11 mouse cellular contexts compared by ENCODE assay signal in the genomic region with DNA sequence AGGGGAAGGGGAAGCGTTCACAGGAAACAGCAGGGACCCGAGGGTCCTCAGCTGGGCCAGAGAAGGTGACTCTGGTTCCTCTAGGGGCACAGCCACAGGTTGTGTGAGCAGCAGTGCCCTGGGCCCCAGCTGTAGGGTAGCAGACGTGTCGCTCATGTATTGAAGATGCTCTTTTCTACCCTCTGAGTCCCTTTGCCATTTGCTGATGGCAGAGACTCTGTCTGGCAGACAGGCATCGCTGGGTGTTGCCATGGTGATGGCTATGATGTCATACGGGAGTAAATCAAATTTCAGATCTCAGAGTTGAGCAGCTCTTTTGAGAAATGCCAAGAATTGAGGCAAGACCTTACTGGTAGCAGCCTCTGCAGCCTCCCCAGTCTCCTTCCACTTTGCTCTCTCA. TPM values are rescaled to one million over a fixed set of nuclear protein-coding genes. Genes with fewer than 3 reads are reported as not detected.
A peak's percentile ranks its signal among the peaks of the same experiment; 100 is the strongest.
DNase-seq lines count a peak whose midpoint lies in the region.
"Had no signal": no experiment of that assay in that cellular context is flagged by ENCODE, and none has a peak within 500 bp of the region (broad histone marks: within the 10 kb centered on the region; RNA-seq: fewer than 3 reads in every experiment).

No protein-coding gene starts in this region.

- WGBS in embryonic facial prominence, embryonic 10.5 days: 46% methylated on average over 6 of the region's 6 CpGs

- H3K27ac ChIP-seq in embryonic facial prominence, embryonic 10.5 days (replicated peaks): no peak overlapping the region
- H3K27ac ChIP-seq: embryonic facial prominence, embryonic 13.5 days; heart, embryonic 15.5 days had no signal

- peak; percentile 57 for DNase-seq in embryo, embryonic 10 days (ENCODE audit: low spot score)
- DNase-seq in embryo, embryonic 9.5 days (ENCODE audit: extremely low spot score): no peak
- DNase-seq in MN1 (ENCODE audit: low spot score) (peak; percentile 89), adipocyte (ENCODE audit: low spot score) (no peak)
- peak; percentile 30 for DNase-seq in embryonic facial prominence, embryonic 10.5 days (ENCODE audit: low spot score)
- peak; percentile 52 for DNase-seq in mesoderm, embryonic 11.5 days (ENCODE audit: low read depth, low spot score)
- no peak for DNase-seq in spleen, postnatal 14 days (ENCODE audit: low spot score in 2 of 2)
- no peak for DNase-seq in spleen, postnatal 4 days (ENCODE audit: low spot score in 2 of 2)
- DNase-seq: kidney, adult 9 months had no signal

- no peaks in the 10 kb centered on the region for H3K36me3 ChIP-seq in embryonic facial prominence, embryonic 10.5 days (replicated peaks)
- H3K36me3 ChIP-seq: embryonic facial prominence, embryonic 13.5 days; heart, embryonic 15.5 days had no signal

- H3K4me1 ChIP-seq in embryonic facial prominence, embryonic 10.5 days: peaks cover 17% of the 10 kb centered on the region
- H3K4me1 ChIP-seq: heart, embryonic 15.5 days had no signal

- H3K4me3 ChIP-seq in embryonic facial prominence, embryonic 10.5 days: no peak overlapping the region
- H3K4me3 ChIP-seq: embryonic facial prominence, embryonic 13.5 days; heart, embryonic 15.5 days had no signal

- H3K27me3 ChIP-seq in embryonic facial prominence, embryonic 10.5 days (replicated peaks; ENCODE audit: low read depth, poor library complexity, severe bottlenecking): no peaks in the 10 kb centered on the region
- H3K27me3 ChIP-seq: embryonic facial prominence, embryonic 13.5 days; heart, embryonic 15.5 days had no signal

- H3K9me3 ChIP-seq in embryonic facial prominence, embryonic 10.5 days: no peaks in the 10 kb centered on the region
- H3K9me3 ChIP-seq: embryonic facial prominence, embryonic 13.5 days; heart, embryonic 15.5 days had no signal

RNA-seq across cellular contexts. Expression of gene Vwa5b1, which starts 17.4 kb away (rescaled TPM):
- 0.10 and 0.14 TPM in 2 replicates for polyA plus RNA-seq in embryonic facial prominence, embryonic 10.5 days (2016; fragmentation: Nextera tagmentation; extraction: Ambion mirVana)
- polyA plus RNA-seq: heart, embryonic 15.5 days had no signal

Comparison
In these comparisons a context has a peak if more than half of its experiments do, and no peak if none do; other contexts are left out.
1. DNase-seq: peak in embryo, embryonic 10 days (single experiment), MN1 (single experiment), embryonic facial prominence, embryonic 10.5 days (single experiment) and mesoderm, embryonic 11.5 days (single experiment); none in embryo, embryonic 9.5 days (single experiment), spleen, postnatal 14 days (0 of 2), adipocyte (single experiment) and spleen, postnatal 4 days (0 of 2).